Mouse (Mus musculus) heart, postnatal 0 days (tissue): ENCODE measurements at regions not wholly inside any gene's neighbourhood (a gene's known extent, or its start where the extent isn't known, plus 50 kb on each side); places are given as distances from the start of the nearest gene placed in this dataset.

Experiments
- CTCF ChIP-seq: IDR thresholded peaks from 2 replicates; pipeline ENCODE4 v1.5.1; 2016; ENCODE audit warnings: antibody characterized with exemption, control low read depth, low read depth
- EP300 ChIP-seq: IDR thresholded peaks from 2 replicates; pipeline ENCODE4 v1.6.1; 2016; ENCODE audit warnings: antibody characterized with exemption, low read depth

GRCm38 (mm10) chr2:48424562-48424961 is 389.3 kb upstream of the Acvr2a start:
- TF ChIP-seq CTCF (no peak), EP300 (no peak)
